Comparison of ENCODE assay signal across 8 mouse cellular contexts in the genomic region with DNA sequence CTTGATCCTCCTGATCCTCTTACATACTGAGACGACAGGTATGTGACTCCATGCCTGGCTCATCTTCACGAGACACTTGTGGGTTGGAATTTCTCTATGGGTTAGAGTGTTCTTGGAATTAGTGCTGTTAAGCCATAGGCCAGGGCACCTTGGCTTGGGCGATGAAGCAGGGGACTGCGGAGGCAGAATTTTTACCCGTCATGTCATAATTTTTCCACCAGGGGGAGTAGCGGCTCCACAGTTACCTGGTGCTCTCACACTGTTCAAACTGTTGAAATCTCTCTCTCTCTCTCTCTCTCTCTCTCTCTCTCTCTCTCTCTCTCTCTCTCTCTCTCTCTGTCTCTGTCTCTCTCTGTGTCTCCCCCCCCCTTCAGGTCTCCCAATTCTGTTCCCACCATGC. TPM values are rescaled to one million over a fixed set of nuclear protein-coding genes. Genes with fewer than 3 reads are reported as not detected.
A peak's percentile ranks its signal among the peaks of the same experiment; 100 is the strongest.
DNase-seq lines count a peak whose midpoint lies in the region; ATAC-seq and TF ChIP-seq lines count a peak whose summit lies in the region.

No protein-coding gene starts in this region.

- H3K4me1 ChIP-seq in heart, embryonic 11.5 days (ENCODE audit: control insufficient read depth, insufficient read depth, low read length) = no peaks in the 10 kb centered on the region
- H3K4me1 ChIP-seq in cortical plate, adult 2 months (ENCODE audit: control insufficient read depth, insufficient read depth, low read length) = no peaks in the 10 kb centered on the region
- H3K4me1 ChIP-seq in midbrain, embryonic 11.5 days (ENCODE audit: control insufficient read depth, insufficient read depth, low read length) = no peaks in the 10 kb centered on the region

- no peak for ATAC-seq in heart, embryonic 11.5 days (replicated peaks; ENCODE audit: insufficient number of reproducible peaks, low FRiP score, low TSS enrichment)
- peak; percentile 46 to 68; a peak in 2 of 4 replicates for ATAC-seq in hematopoietic stem cell, adult 5-6 weeks (replicated peaks in 1 of 2; ENCODE audit: insufficient read depth in 1 of 2, low FRiP score in 2 of 2, low TSS enrichment in 1 of 2, low read depth in 1 of 2, poor library complexity in 2 of 2, severe bottlenecking in 2 of 2)
- ATAC-seq in midbrain, embryonic 11.5 days (ENCODE audit: low FRiP score) = peak; percentile 63

- no peaks in the 10 kb centered on the region for H3K27me3 ChIP-seq in heart, embryonic 11.5 days (ENCODE audit: control insufficient read depth, insufficient read depth, low read length)
- H3K27me3 ChIP-seq in midbrain, embryonic 11.5 days (ENCODE audit: control insufficient read depth, insufficient read depth, low read length) = no peaks in the 10 kb centered on the region
- H3K27me3 ChIP-seq in splenic B cell, adult 2 months (ENCODE audit: control insufficient read depth, insufficient read depth, low read length, poor library complexity, severe bottlenecking) = no peaks in the 10 kb centered on the region

- no peak overlapping the region for H3K4me2 ChIP-seq in heart, embryonic 11.5 days
- no peak overlapping the region for H3K4me2 ChIP-seq in midbrain, embryonic 11.5 days

- TF ChIP-seq POLR2A in cortical plate, adult 2 months (IDR thresholded peaks at IDR 0.05; ENCODE audit: extremely low read depth, insufficient read depth, low read length) = no peak

- no peak overlapping the region for H3K27ac ChIP-seq in heart, embryonic 11.5 days (ENCODE audit: low read depth, low read length)
- H3K27ac ChIP-seq in cortical plate, adult 2 months (ENCODE audit: insufficient read depth, low read length) = no peak overlapping the region
- H3K27ac ChIP-seq in midbrain, embryonic 11.5 days (ENCODE audit: low read depth, low read length) = no peak overlapping the region

- DNase-seq in heart, postnatal 14 days = peak; percentile 44 to 70
- peak; percentile 42 for DNase-seq in adipocyte (ENCODE audit: low spot score)
- DNase-seq in left cerebral cortex, adult 18-20 months (ENCODE audit: low spot score in 2 of 2) = peak; percentile 56 to 70
- DNase-seq in midbrain, embryonic 11.5 days (ENCODE audit: low spot score, missing footprints) = peak; percentile 96
- peak; percentile 48 for DNase-seq in splenic B cell, adult 2 months (ENCODE audit: low read depth, low spot score)

- 7% methylated on average over 6 of the region's 6 CpGs for WGBS in heart, embryonic 11.5 days (ENCODE audit: insufficient replicate concordance)
- 12% methylated on average over 6 of the region's 6 CpGs for WGBS in midbrain, embryonic 11.5 days

- intact Hi-C loops in heart, postnatal 14 days (cut with DNase I) = loop anchor here (2.0 kb wide), 1 partner anchor 347 kb away; no protein-coding TSS in a partner anchor

- TF ChIP-seq CTCF in cortical plate, adult 2 months (IDR thresholded peaks at IDR 0.05; ENCODE audit: extremely low read depth, insufficient read depth, low read length) = peak; percentile 76

- no peak overlapping the region for H3K4me3 ChIP-seq in heart, embryonic 11.5 days (ENCODE audit: low read depth, low read length)
- H3K4me3 ChIP-seq in cortical plate, adult 2 months (ENCODE audit: insufficient read depth, low read length) = no peak overlapping the region
- H3K4me3 ChIP-seq in midbrain, embryonic 11.5 days (ENCODE audit: low read depth, low read length) = no peak overlapping the region

- H3K9ac ChIP-seq in heart, embryonic 11.5 days (ENCODE audit: low read depth, low read length) = no peak overlapping the region
- H3K9ac ChIP-seq in midbrain, embryonic 11.5 days (ENCODE audit: low read length) = no peak overlapping the region

- 0 out of 2 replicates have a peak, but pooled peaks cover 2% of the 10 kb centered on the region for H3K9me3 ChIP-seq in heart, embryonic 11.5 days (replicated peaks; ENCODE audit: control insufficient read depth, low read length)
- H3K9me3 ChIP-seq in midbrain, embryonic 11.5 days (ENCODE audit: control insufficient read depth, low read length) = no peaks in the 10 kb centered on the region; the same call in 1 of the 2 replicates

- no peaks in the 10 kb centered on the region for H3K36me3 ChIP-seq in heart, embryonic 11.5 days (ENCODE audit: control insufficient read depth, insufficient read depth, low read length)
- no peaks in the 10 kb centered on the region for H3K36me3 ChIP-seq in midbrain, embryonic 11.5 days (ENCODE audit: control insufficient read depth, insufficient read depth, low read length)
- H3K36me3 ChIP-seq in splenic B cell, adult 2 months (ENCODE audit: control insufficient read depth, insufficient read depth, low read length, poor library complexity, severe bottlenecking) = no peaks in the 10 kb centered on the region

RNA-seq across cellular contexts. Expression of gene Baiap2l1, which starts 29.9 kb away (rescaled TPM):
- 1 to 10 TPM; 5.7 to 5.9 TPM for total RNA-seq in heart, postnatal 14 days (2021)
- polyA plus RNA-seq in heart, embryonic 11.5 days (2014; fragmentation: Nextera tagmentation; extraction: Ambion mirVana) = 7.8 and 8.5 TPM in 2 replicates
- 0.32 and 0.38 TPM in 2 replicates for polyA plus RNA-seq in cortical plate, adult 2 months (2012; rRNA removed)
- total RNA-seq in hematopoietic stem cell, adult 5-6 weeks (2017) = not detected in 2 replicates
- 1 to 10 TPM in 1 of 2 experiments, under 1 TPM in 1; 0.45 to 1.2 TPM for total RNA-seq in left cerebral cortex, adult 18-20 months (2021)
- 1.8 and 2.4 TPM in 2 replicates for polyA plus RNA-seq in midbrain, embryonic 11.5 days (2014; fragmentation: Nextera tagmentation; extraction: Ambion mirVana)

Comparison
In these comparisons a context has a peak if more than half of its experiments do, and no peak if none do; other contexts are left out.
1. DNase-seq: peak in every context shown above with its lines; median percentile 96 in midbrain, embryonic 11.5 days; 63 in left cerebral cortex, adult 18-20 months; 57 in heart, postnatal 14 days; 48 in splenic B cell, adult 2 months; 42 in adipocyte.